Mouse (Mus musculus) liver, adult 2 months (tissue): ENCODE data around the gene Slc13a3. TPM values are rescaled to one million over a fixed set of nuclear protein-coding genes. Genes with fewer than 3 reads are reported as not detected.

Experiments
- DNase-seq: peaks from one replicate; pipeline ENCODE4 v3.0.0-alpha.2; 2011; ENCODE audit warnings: low read depth, low spot score; ENCODE audit errors: extremely low read depth
- H3K27ac ChIP-seq: fragments of 200-500 bp; replicated peaks from 2 replicates; pipeline ENCODE4 v1.5.1; 2012; ENCODE audit warnings: low read depth, mild to moderate bottlenecking, control low read depth, inconsistent platforms, low read length; ENCODE audit not compliant: insufficient read depth
- H3K27me3 ChIP-seq: fragments of 200-500 bp; 2 replicates; pipeline ENCODE4 v1.6.1; 2012; ENCODE audit warnings: mild to moderate bottlenecking, moderate library complexity, low read length, inconsistent platforms; ENCODE audit not compliant: control insufficient read depth, insufficient read depth
- H3K36me3 ChIP-seq: fragments of 200-500 bp; 2 replicates; pipeline ENCODE4 v1.6.1; 2012; ENCODE audit warnings: low read length, inconsistent platforms; ENCODE audit not compliant: control insufficient read depth, insufficient read depth
- H3K4me1 ChIP-seq: fragments of 200-500 bp; 2 replicates; pipeline ENCODE4 v1.6.1; 2011; ENCODE audit warnings: low read length; ENCODE audit not compliant: control insufficient read depth, insufficient read depth
- H3K4me3 ChIP-seq: fragments of 200-500 bp; 2 replicates; pipeline ENCODE4 v1.5.1; 2011; ENCODE audit warnings: low read depth, mild to moderate bottlenecking, control low read depth, low read length, moderate library complexity; ENCODE audit not compliant: insufficient read depth
- H3K79me2 ChIP-seq: fragments of 200-500 bp; 2 replicates; pipeline ENCODE4 v1.6.1; 2012; ENCODE audit warnings: inconsistent platforms, mild to moderate bottlenecking, low read length, moderate library complexity; ENCODE audit not compliant: control insufficient read depth, insufficient read depth
- H3K9ac ChIP-seq: fragments of 200-500 bp; 2 replicates; pipeline ENCODE4 v1.6.1; 2012; ENCODE audit warnings: low read depth, mild to moderate bottlenecking, control low read depth, inconsistent platforms, low read length
- CTCF ChIP-seq: fragments of 200-500 bp; IDR thresholded peaks from 2 replicates; pipeline ENCODE4 v1.5.1; 2011; ENCODE audit warnings: low read depth, low read length, control low read depth
- POLR2A ChIP-seq: fragments of 200-500 bp; IDR thresholded peaks from 2 replicates; pipeline ENCODE4 v1.6.1; 2011; ENCODE audit warnings: low read length, control low read depth; ENCODE audit not compliant: insufficient read depth; ENCODE audit errors: extremely low read depth
- WGBS: fragments of 180-500 bp; shearing (Covaris S2); methylation state at CpG from one replicate; pipeline ENCODE4 v1.1.7; 2018; 5-methylcytosine and 5-hydroxymethylcytosine counted together
- polyA plus RNA-seq: library from polyadenylated mRNA; depleted of rRNA; stranded (reverse); fragments of >200 nt; gene quantifications from 2 replicates; pipeline ENCODE4 v1.2.3, GENCODE M21; 2012
- total RNA-seq: library from RNA; depleted of rRNA; stranded (reverse); fragments of >200 nt; gene quantifications from 2 replicates; pipeline ENCODE4 v1.2.3, GENCODE M21; 2014

Slc13a3 gene
- total and polyA plus RNA-seq, 2 experiments = 8.2 to 16.1 TPM

DNA sequence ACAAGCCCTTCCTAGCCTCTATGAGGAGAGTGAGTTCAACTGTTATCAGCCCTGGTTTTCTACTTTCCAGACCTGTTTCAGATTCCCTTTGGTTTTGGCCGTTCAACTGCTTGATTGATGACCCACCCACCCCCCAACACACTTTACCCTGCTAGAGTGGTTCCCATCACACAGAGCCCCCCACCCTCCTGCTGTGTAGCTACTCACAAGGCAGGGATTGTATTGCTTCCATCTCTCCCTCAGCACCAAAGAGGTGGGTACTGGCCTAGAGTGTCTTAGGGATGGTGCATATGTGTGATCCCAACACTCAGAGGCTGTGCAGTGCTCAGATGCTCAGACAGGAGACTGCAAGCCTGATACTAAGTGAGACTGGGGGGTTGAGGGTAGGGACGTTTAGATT lies 21.5 kb upstream of the Slc13a3 start:
- 44% methylated on average over 2 of the region's 2 CpGs for WGBS
- H3K27ac ChIP-seq = no peak overlapping the region
- no peak for DNase-seq
- H3K27me3 ChIP-seq = no peaks in the 10 kb centered on the region
- H3K9ac ChIP-seq = no peak overlapping the region
- no peak overlapping the region for H3K4me3 ChIP-seq
- TF ChIP-seq CTCF = no peak
- TF ChIP-seq POLR2A = no peak
- H3K36me3 ChIP-seq = peaks cover 3% of the 10 kb centered on the region; the same call in 1 of the 2 replicates
- peaks cover 2% of the 10 kb centered on the region; the same call in 1 of the 2 replicates for H3K4me1 ChIP-seq
- no peaks in the 10 kb centered on the region for H3K79me2 ChIP-seq

DNA sequence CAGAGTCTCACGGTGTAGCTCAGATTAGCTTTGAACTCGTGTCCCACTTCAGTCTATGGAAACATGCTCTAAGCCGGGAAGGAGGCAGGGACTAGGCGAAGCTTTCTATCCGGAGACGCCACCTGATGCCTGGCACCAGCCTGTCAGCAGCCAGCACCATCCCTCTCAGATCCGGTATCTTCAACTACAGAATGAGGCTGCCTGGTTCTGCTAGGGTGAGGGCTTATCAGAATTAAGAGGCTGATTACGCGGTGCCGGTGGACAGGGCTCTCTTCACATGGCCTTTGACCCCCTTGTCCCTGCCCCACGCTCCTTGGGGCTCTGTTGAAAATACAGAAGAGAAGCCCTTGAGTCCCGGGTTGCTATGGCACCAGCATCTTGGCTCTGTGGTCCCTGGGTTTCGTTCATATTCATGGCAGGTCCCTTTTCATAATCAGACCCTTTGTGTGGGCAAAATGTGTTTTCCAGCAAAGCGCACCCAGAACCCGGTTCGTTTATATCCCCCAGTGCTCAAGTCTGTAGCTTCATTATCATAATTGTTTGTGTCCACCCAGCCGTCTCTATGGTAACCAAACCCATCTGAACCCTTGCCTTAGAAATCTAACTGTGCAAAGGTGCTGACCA lies 20.7 kb upstream of the Slc13a3 start:
- no peak overlapping the region for H3K27ac ChIP-seq

DNA sequence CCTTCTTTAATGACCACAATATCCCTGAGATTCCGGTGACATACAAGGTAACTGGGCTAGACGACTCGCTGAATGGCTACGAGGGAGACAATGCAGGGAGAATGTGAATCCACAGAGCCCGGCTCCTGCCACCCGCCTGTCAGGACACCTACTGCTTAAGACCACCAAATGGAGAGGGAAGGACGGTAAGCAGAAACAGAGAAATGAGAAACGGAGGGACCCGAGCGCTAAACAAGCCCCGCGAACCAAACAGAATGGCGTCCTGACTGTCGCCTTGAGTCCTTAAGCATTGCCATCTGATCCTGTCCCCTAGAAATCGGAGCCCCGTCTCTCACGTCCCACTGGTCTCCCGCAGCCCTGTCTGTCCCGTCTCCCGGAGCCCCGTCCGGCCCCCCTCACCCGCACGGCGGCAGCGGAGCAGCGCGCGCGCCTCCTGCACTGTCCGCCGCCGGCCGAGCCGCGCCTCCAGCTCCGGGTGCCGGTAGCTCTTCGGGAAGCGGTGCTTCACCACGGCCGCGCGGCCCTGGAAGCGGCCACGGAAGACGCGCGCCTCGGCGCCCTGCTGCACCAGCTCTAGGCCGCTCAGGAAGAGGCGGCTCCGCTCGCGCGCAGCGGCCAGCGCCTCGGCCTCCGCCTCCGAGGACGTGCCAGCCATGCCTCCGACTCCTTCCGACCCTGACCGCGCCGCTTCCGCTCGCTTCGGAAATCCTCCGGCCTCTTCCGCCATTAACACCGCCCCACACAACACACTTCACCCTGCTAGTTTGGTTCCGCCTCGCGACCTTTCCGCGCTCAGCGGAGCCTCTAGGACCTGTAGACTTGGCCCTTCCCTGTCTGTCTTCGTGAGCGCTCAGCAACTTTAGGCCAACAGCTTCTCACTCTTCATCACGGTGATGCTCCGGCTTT lies 19.9 kb upstream of the Slc13a3 start, which contains the start of gene Trp53rka:
Gene Trp53rka, minus strand, starts transcription at position 677 of the 906 bp plus-strand sequence.
- H3K4me1 ChIP-seq = peaks cover 2% of the 10 kb centered on the region; the same call in 1 of the 2 replicates
- no peak within 1 kb of the TSS for H3K27ac ChIP-seq
- peak within 1 kb of the TSS; percentile 86 for H3K9ac ChIP-seq
- no peaks in the 10 kb centered on the region for H3K79me2 ChIP-seq
- peak; percentile 73 for DNase-seq
- TF ChIP-seq CTCF (no peak), POLR2A (peak; percentile 42; the same call in 1 of the 2 replicates)
- peaks cover 3% of the 10 kb centered on the region; the same call in 1 of the 2 replicates for H3K36me3 ChIP-seq
- WGBS = under 1% methylated on average over 84 of the region's 84 CpGs
- H3K27me3 ChIP-seq = no peaks in the 10 kb centered on the region
- peak within 1 kb of the TSS; percentile 70 for H3K4me3 ChIP-seq

More for the DNA sequence above, 20.7 kb upstream of the Slc13a3 start:
- Histone ChIP-seq H3K36me3 (peaks cover 3% of the 10 kb centered on the region; the same call in 1 of the 2 replicates), H3K4me1 (peaks cover 2% of the 10 kb centered on the region; the same call in 1 of the 2 replicates), H3K4me3 (peak overlapping the region; percentile 70), H3K79me2 (no peaks in the 10 kb centered on the region), H3K27me3 (no peaks in the 10 kb centered on the region), H3K9ac (peak overlapping the region; percentile 22; the same call in 1 of the 2 replicates)
- WGBS = 31% methylated on average over 17 of the region's 17 CpGs
- no peak for TF ChIP-seq POLR2A
- TF ChIP-seq CTCF = no peak
- DNase-seq = peak; percentile 10

- Histone ChIP-seq H3K36me3 (peaks cover 3% of the 10 kb centered on the region; the same call in 1 of the 2 replicates), H3K79me2 (no peaks in the 10 kb centered on the region), H3K9ac (no peak overlapping the region), H3K27ac (no peak overlapping the region), H3K4me1 (no peaks in the 10 kb centered on the region), H3K4me3 (no peak overlapping the region), H3K27me3 (no peaks in the 10 kb centered on the region)
- no peak for DNase-seq
- peak; percentile 99 for TF ChIP-seq CTCF
- TF ChIP-seq POLR2A = no peak
- 16% methylated on average over 8 of the region's 8 CpGs for WGBS
Observed at GRCm38 (mm10) chr2:165486881-165487535, 14.0 kb upstream of the Slc13a3 start.

GRCm38 (mm10) chr2:165486401-165486800 lies 13.4 kb upstream of the Slc13a3 start:
- Histone ChIP-seq H3K36me3 (peaks cover 3% of the 10 kb centered on the region; the same call in 1 of the 2 replicates), H3K4me1 (no peaks in the 10 kb centered on the region), H3K27me3 (no peaks in the 10 kb centered on the region), H3K79me2 (no peaks in the 10 kb centered on the region), H3K9ac (no peak overlapping the region), H3K4me3 (no peak overlapping the region), H3K27ac (no peak overlapping the region)
- TF ChIP-seq CTCF (no peak), POLR2A (no peak)
- no peak for DNase-seq
- 84% methylated on average over 5 of the region's 5 CpGs for WGBS
